Mouse (Mus musculus): ENCODE measurements around the gene Zfp651. TPM values are rescaled to one million over a fixed set of nuclear protein-coding genes. Genes with fewer than 3 reads are reported as not detected.

Zfp651 gene
- polyA plus RNA-seq, 1 experiment from 2014 or later, result 13.3 TPM

DNA sequence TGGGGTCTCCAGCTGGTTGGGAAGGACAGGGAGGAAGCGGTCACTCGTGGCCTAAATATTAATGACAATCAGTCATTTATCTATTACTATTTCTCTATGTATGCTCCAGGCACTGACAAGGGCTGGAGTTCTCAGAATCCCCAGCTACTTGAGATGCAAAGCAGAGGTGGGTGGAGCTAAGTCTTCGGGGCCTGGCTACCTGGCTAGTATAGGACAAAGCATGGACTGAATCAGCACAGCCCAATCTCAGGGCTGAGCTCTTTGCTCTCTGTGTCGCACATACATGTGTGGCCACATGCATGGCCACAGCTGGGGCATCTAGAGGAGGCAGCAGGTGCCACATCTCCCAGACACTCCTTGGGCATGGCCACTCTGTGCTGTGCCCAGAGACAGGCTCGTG, 61.6 kb downstream of the Zfp651 start:
- Histone ChIP-seq H3K36me3 (no peaks in the 10 kb centered on the region), H3K4me2 (replicated peaks) (no peak overlapping the region), H3K9ac (replicated peaks) (no peak overlapping the region), H3K4me3 (no peak overlapping the region), H3K27ac (replicated peaks) (no peak overlapping the region), H3K27me3 (no peaks in the 10 kb centered on the region), H3K4me1 (peaks cover 6% of the 10 kb centered on the region; the same call in 1 of the 2 replicates), H3K9me3 (no peaks in the 10 kb centered on the region)
- no peak for ATAC-seq (ENCODE audit: low FRiP score, low read depth)
- 76% methylated on average over 5 of the region's 5 CpGs for WGBS

Other genes starting within 250 kb of the Zfp651 start
- not detected in 2 replicates for gene Lyzl4, start 117.2 kb upstream of the Zfp651 start, polyA plus RNA-seq (2016; fragmentation: Nextera tagmentation; extraction: Ambion mirVana)
- gene Vipr1, start 116.6 kb upstream of the Zfp651 start, polyA plus RNA-seq (2016; fragmentation: Nextera tagmentation; extraction: Ambion mirVana), result 0.18 and 0.26 TPM in 2 replicates
- gene Sec22c, start 53.8 kb upstream of the Zfp651 start, polyA plus RNA-seq (2016; fragmentation: Nextera tagmentation; extraction: Ambion mirVana), result 25.9 and 29.5 TPM in 2 replicates
- gene Ss18l2, start 49.0 kb upstream of the Zfp651 start, polyA plus RNA-seq (2016; fragmentation: Nextera tagmentation; extraction: Ambion mirVana), result 107 TPM in 2 replicates
- 73.6 and 75.3 TPM in 2 replicates for gene Nktr, start 40.2 kb upstream of the Zfp651 start, polyA plus RNA-seq (2016; fragmentation: Nextera tagmentation; extraction: Ambion mirVana)
- 0.14 TPM in 1 of 2 replicates, not detected in the other for gene Klhl40, start 18.3 kb downstream of the Zfp651 start, polyA plus RNA-seq (2016; fragmentation: Nextera tagmentation; extraction: Ambion mirVana)
- not detected in 2 replicates for gene Hhatl, start 33.2 kb downstream of the Zfp651 start, polyA plus RNA-seq (2016; fragmentation: Nextera tagmentation; extraction: Ambion mirVana)
- gene Ccdc13, start 80.1 kb downstream of the Zfp651 start, polyA plus RNA-seq (2016; fragmentation: Nextera tagmentation; extraction: Ambion mirVana), result 3.2 and 4.3 TPM in 2 replicates
- 142 TPM in 2 replicates for gene Higd1a, start 99.0 kb downstream of the Zfp651 start, polyA plus RNA-seq (2016; fragmentation: Nextera tagmentation; extraction: Ambion mirVana)
- gene Ackr2, start 139.0 kb downstream of the Zfp651 start, polyA plus RNA-seq (2016; fragmentation: Nextera tagmentation; extraction: Ambion mirVana), result 1.1 and 1.4 TPM in 2 replicates
- not detected in 2 replicates for gene Cyp8b1, start 157.0 kb downstream of the Zfp651 start, polyA plus RNA-seq (2016; fragmentation: Nextera tagmentation; extraction: Ambion mirVana)
- gene Fam198a, start 191.7 kb downstream of the Zfp651 start, polyA plus RNA-seq (2016; fragmentation: Nextera tagmentation; extraction: Ambion mirVana), result 0.92 and 1.0 TPM in 2 replicates
- 15.3 and 15.4 TPM in 2 replicates for gene Pomgnt2, start 237.8 kb downstream of the Zfp651 start, polyA plus RNA-seq (2016; fragmentation: Nextera tagmentation; extraction: Ambion mirVana)